Mouse (Mus musculus) erythroblast, embryonic 14.5 days (primary cell): Measurements from ENCODE around the gene Stx11.

Source experiments
- GATA1 ChIP-seq: IDR thresholded peaks from 2 replicates; pipeline ENCODE4 v1.6.1; 2012; ENCODE audit warnings: low read length, inconsistent platforms, mixed read lengths
- TAL1 ChIP-seq: IDR thresholded peaks from 3 replicates; pipeline ENCODE4 v1.6.1; 2012; ENCODE audit warnings: low read length, inconsistent platforms, mixed read lengths

GRCm38 (mm10) chr10:12947606-12948005, 16.5 kb downstream of the Stx11 start:
- TF ChIP-seq GATA1 (no peak), TAL1 (no peak)
